Mouse (Mus musculus) C2C12 (cell line): ENCODE results near the gene Zfp345.
"Not testable (repeated sequence)": the region's sequence is repeated elsewhere in the genome, so short reads cannot be mapped to it uniquely, and the experiment has no call there.

Source experiments
- CTCF ChIP-seq: IDR thresholded peaks from one replicate; pipeline ENCODE4 v1.5.1; 2011; ENCODE audit not compliant: control insufficient read depth, insufficient read depth, insufficient read length
- FOSL1 ChIP-seq: IDR thresholded peaks from one replicate; pipeline ENCODE4 v1.8.0; 2011; ENCODE audit warnings: mild to moderate bottlenecking, low read length; ENCODE audit not compliant: poor library complexity, insufficient read depth, severe bottlenecking
- MAX ChIP-seq: IDR thresholded peaks from one replicate; pipeline ENCODE4 v1.6.1; 2011; ENCODE audit warnings: mild to moderate bottlenecking, control low read depth
- MYOD1 ChIP-seq: IDR thresholded peaks from one replicate; pipeline ENCODE4 v1.6.1; 2011; ENCODE audit warnings: low read depth; ENCODE audit not compliant: control insufficient read depth, insufficient read length
- USF1 ChIP-seq: IDR thresholded peaks from one replicate; pipeline ENCODE4 v1.6.1; 2011; ENCODE audit warnings: low read depth, mild to moderate bottlenecking, control low read depth, moderate library complexity

- not testable (repeated sequence) for TF ChIP-seq CTCF, USF1, MAX, MYOD1, FOSL1
These were observed at the start of gene Zfp345 for GRCm38 (mm10) chr2:150484939-150485778.
